Mouse (Mus musculus): Measurements from ENCODE around the gene Galnt10.

DNA sequence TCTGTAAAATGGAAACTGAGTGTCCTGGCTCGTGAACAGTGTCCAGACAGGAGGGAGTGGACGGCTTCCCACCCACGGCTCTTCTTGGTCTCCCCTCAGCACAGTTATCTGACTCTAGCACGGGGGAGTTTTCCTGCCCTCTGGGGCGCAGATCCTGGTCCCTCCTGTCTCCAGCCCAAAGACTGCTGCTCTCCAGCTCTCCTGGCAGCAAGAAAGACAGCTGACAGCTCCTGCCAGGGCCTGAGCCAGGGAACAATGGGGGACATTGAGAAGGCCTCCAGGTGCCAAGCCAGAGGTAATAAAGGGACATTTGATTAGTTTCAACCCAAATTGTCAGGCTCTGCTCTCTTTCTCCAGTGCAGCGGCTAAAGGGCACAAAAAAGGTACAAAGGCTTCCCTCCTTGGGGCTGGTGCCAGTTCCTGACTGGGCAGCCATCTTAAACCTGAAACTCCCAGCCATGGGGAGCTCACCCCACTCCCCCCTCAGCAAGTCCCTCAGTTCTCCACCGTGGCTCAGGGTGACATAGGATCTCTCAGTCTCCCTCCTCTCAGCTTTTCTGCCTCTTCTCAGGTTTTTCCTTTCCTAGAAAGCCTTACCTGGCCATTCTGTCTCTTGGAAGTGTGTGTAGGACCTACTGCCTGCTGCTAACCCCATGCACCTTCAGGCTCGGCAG is 11.5 kb downstream of the Galnt10 start:
- no peak for TF ChIP-seq GABPA (IDR thresholded peaks at IDR 0.05; ENCODE audit: insufficient replicate concordance, low read depth, low read length)
- TF ChIP-seq POLR2A (IDR thresholded peaks at IDR 0.05; ENCODE audit: low read depth, low read length) = no peak
- TF ChIP-seq CTCF (conservative IDR thresholded peaks at IDR 0.05 in 1 of 2, IDR thresholded peaks at IDR 0.05 in 1 of 2; ENCODE audit: low read depth in 2 of 2, low read length in 2 of 2) = no peak
- no peak for TF ChIP-seq MYC (IDR thresholded peaks at IDR 0.05; ENCODE audit: low read depth, low read length)
- TF ChIP-seq KAT2A (IDR thresholded peaks at IDR 0.05; ENCODE audit: insufficient replicate concordance, low read length) = no peak
- TF ChIP-seq ZKSCAN1 (IDR thresholded peaks at IDR 0.05; ENCODE audit: borderline replicate concordance, low read depth, low read length) = no peak
- TF ChIP-seq PAX5 (IDR thresholded peaks at IDR 0.05; ENCODE audit: low read length) = no peak
- TF ChIP-seq USF1 (IDR thresholded peaks at IDR 0.05; ENCODE audit: low read depth, low read length) = no peak
- TF ChIP-seq ZC3H11A (IDR thresholded peaks at IDR 0.05; ENCODE audit: low read depth, low read length) = no peak
- no peak for TF ChIP-seq SIN3A (IDR thresholded peaks at IDR 0.05; ENCODE audit: low read length)
- TF ChIP-seq EP300 (IDR thresholded peaks at IDR 0.05; ENCODE audit: low read length) = no peak
- no peak for TF ChIP-seq IRF4 (IDR thresholded peaks at IDR 0.05; ENCODE audit: low read depth, low read length)
- no peak for TF ChIP-seq RAD21 (IDR thresholded peaks at IDR 0.05; ENCODE audit: low read depth, low read length)
